Mouse (Mus musculus): ENCODE results near the gene Smyd3.

Gene Smyd3

DNA sequence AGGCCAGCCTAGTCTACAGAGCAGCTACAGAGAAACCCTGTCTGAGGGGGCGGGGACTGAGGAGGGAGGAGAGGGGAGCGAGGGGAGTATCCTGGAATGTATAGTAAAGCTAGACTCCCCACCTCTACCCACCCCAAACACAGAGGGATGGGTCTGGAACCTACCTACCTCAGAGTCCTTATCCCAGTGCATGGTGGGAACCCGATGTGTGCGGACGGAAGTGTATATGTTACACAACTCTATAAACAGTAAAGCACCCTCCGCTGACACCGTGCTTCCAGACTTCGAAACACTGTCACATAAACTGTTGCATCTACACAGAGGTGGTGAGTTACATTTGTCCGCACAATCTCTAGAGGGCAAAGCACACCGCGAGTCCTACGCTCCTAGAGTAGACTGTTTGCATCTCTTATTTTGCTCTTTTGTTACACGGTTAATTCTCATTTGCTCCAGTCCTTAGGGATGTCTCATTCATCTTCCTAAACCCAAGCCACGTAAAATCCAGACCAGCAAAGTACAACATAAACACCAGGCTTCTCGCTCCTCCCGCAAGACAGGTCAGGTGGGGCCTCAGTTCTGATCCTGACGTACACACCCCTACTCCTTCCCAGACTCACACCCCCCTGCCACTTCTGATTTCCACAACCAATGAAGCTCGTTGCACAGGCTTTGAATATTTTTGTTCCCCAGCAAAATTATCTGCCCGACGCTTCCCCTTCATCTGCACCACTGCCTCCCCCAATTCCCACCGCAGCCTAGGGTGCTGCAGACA, 714 bp downstream of the Smyd3 start:
- DNase-seq (ENCODE audit: low spot score), result peak; percentile 53

DNA sequence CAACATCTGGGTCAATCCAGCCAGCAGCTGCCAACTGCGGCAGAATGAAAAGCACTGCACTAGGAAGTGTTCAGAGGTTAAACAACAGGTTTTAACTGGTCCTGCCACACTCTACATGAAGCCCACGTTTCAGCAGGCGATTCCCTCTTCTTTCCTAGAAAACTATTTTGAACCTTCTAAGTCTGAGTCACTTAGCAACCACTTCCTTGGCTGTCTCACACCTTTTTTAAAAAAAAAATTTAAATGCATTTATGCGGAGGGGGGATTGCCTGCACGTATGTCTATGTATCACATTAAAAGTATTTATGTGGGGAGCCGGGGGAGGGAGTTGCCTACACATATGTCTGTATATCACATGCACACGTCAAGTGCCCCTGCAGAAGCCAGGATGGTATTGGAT, 5.9 kb downstream of the Smyd3 start:
- DNase-seq (ENCODE audit: low spot score), result no peak

DNA sequence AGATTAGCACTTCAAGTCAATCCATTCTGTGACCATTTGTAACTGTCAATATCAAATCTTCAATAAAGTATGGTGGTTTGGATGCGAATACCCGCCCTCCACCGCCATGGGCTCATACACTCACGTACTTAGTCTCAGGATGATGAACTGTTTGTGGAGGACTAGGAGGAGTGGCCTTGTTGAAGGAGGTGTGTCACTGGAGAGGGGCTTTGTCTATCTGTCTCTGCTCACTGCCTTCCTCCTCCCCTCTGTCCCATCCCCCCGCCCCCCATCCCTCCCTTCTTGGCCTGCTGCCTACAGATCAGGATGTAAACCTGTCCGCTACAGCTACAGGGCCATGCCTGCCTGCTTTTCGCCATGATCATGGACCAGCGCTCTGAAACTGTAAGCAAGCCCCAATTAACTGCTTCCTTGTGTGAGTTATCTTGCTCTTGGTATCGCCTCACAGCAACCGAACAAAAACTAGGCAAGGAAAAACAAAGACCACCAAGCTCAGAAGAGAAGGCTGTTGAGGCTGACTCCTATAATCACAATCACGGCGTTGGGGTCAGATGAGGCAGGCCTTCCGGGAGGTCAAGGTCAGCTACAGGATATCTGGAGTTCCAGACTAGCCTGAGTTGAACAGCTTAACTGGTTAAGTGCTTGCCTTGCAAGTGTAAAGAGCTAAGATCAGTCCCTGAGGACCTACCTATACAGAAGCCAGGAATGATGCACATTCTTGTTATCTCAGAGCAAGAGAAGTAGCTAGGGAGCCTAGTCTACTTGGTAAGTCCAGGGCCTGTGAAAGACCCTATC, 7.1 kb downstream of the Smyd3 start:
- DNase-seq (ENCODE audit: low spot score), result no peak

DNA sequence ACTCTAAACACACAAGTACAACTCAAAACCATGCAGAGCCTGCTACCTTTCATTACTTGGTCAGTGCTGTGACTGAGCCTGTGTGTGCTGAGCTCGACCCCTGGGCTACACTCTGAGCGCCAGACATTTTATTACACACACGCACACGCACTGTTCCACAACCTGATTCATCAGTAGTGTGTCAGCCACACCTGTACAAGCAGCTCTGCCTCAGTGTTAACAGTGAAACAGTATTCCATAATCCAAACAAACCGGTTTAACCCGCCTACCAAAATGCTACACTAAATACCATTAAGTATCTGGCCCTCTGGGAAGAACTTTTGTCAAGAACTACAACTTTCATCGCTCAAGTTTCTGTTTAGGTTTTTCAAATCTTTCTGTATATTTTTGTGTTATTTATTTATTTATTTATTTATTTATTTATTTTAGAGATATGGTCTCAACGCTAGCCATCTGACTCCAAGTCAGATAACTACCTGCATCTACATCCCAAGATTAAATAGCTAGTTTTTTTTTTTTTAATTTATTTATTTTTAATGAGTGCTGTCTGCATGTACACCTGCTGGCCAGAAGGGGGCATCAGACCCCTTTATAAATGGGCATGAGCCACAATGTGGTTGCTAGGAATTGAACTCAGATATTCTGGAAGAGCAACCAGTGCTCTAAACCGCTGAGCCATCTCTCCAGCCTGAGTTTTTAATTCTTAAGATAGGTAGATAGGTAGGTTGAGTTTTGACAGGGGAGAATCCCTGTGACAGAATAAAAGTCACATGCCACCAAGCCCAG, 11.1 kb downstream of the Smyd3 start:
- DNase-seq (ENCODE audit: low spot score), result peak; percentile 52

DNA sequence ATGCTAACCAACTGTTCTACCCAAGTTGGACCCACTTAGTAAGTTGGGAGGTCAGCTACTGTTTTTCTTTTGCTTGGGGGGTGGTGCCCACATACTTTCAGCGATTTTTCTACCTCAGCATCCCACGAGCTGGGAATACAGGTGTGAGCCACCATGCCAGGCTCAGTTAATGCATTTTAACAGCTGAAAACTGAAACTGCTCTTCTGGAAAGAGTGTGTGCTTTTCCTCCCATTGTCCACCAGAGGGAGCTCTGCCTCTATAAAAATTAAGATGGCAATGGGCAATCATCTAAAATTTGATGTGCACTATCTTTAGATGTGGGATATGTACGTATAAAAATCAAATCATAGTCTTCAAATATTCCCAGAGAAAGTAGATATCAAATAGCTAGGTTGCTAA, 15.3 kb downstream of the Smyd3 start:
- DNase-seq (ENCODE audit: low spot score), result peak; percentile 69

DNA sequence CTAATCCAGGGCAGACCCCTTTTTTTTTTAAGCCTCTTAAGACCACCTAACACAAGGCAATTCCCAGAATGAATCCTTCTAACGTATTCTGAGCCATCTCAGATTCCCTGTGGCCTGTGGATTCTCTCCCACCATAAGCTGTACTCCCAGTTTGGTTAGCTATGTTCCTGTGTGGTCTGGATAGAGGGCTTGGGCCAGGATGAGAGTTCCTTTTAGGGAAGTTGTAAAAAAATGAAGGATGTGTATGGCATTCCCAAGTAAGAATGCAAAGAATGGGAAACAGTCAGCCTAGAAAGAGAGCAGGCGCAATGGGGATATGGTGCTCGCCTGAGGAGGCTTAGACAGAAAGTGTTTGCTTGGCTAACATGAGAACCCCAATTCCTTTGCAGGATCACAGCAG, 18.6 kb downstream of the Smyd3 start:
- no peak for DNase-seq (ENCODE audit: low spot score)

DNA sequence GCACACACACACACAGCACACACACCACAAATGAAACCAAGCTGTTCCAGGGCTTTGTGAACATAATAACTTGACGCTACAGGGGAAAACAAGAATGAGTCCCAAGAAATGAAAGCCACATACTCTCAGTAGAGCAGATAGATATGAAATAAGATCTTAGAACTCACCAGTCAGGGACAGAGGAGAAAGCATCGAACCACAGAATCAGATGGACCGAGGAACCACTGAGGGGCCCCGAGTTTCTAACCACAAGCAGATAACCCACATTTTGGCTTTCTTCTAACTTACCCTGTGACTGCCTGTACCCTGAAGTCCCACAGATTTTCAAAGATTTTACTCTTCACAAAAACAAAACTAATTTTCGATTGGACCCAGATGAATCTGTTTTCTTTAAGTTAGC, 24.9 kb downstream of the Smyd3 start:
- DNase-seq (ENCODE audit: low spot score), result no peak

DNA sequence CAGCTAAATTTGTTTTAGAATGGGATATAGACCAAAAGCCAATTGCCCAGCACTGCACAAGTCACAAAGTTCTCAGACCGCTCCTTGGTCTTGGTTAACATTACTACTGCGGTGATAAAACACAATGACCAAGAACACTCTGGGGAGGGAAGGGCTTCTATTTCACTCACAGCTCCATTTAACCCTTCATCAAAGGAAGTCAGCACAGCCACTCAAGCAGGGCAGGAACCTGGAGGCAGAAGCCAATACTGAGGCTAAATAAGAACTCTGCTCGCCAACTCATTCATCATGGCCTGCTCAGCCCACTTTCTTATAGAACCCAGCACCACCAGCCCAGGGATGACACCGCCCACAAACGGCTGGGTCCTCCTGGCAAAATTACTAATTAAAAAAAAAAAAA, 29.3 kb downstream of the Smyd3 start:
- DNase-seq (ENCODE audit: low spot score), result no peak

DNA sequence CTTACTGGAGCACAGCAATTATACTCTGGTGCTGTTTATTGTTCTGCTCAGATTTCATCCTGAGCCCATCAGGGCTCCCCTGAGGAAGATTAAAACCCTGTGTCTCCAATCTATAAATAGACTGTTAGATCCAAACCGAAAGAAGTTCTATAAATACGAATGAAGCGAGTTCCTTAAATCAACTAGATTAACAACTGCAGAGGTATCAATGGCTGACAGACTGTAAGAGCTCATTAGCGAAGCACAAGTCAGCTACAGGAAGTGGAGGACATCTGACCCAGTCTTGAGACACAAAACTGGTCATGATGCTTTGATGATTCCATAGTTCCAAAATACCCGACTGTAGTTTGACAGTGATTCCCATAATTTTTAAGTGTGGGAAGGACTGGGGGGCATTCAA, 29.9 kb downstream of the Smyd3 start:
- DNase-seq (ENCODE audit: low spot score), result no peak

DNA sequence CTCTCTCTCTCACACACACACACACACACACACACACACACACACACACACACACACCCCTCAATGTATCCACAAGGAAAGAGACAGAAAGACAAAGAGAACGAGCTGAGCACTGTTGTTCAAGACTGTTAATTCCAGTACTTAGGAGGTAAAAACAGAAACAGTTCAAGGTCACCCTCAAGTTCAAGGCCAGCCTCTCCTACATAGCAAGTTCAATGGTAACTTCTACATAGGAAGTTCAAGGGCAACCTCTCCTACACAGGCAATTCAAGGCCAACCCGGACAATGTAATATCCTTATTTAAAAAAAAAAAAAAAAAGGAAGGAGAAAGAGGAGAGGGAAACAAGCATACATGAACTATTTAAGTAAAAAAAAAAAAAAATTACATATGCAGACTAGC, 30.6 kb downstream of the Smyd3 start:
- no peak for DNase-seq (ENCODE audit: low spot score)

DNA sequence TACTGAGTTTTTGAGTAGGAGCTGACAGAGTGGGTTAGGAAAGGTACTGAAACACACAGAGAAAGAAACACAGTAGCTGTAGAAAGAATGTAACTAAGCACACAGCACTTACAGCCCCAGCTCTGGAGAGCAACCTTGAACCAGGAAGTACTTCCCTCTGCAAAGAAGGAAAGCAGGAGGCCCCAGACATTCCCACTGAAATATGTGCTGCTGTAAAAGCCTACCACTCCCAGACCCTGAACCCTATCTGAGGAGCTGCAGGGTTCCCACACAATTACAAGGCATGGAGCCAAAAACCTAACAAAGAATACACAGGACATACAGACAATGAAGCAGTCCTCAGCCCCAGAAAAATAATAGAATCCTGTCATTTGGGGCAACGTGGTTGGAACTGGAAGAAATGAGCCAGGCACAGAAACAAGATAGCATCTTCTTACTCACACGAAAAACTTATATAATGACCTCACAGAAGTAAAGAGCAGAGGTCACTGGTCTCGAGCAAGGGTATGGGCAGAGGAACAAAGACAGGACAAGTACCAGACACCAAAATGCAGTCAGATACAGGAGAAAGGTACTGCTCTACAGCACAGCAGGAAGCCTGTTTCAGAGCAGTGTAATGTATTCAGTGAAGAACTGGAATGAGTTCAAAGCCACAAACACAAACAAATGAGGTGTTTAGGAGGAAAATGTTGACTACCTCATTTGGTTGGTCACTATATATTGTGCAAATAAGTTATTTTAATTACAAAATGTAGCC, 31.9 kb downstream of the Smyd3 start:
- no peak for DNase-seq (ENCODE audit: low spot score)

DNA sequence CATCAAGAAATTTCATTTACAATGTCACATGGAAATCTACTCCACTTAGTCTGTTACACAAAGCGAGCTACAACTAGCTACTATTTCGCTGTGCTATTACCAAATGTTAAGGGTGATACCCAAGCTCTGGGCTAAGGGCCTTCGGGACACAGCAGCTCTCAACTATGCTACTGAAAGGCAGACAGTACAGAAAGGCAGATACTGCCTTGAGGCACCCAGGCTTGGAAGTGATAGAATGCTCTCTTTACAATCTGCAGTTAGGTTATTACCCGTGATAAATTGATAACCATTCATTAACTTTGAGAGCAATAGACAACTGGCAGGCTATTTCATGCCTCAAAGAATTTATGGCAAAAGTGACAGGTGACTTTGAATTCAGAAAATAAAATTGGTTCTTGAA, 37.0 kb downstream of the Smyd3 start:
- DNase-seq (ENCODE audit: low spot score), result no peak

DNA sequence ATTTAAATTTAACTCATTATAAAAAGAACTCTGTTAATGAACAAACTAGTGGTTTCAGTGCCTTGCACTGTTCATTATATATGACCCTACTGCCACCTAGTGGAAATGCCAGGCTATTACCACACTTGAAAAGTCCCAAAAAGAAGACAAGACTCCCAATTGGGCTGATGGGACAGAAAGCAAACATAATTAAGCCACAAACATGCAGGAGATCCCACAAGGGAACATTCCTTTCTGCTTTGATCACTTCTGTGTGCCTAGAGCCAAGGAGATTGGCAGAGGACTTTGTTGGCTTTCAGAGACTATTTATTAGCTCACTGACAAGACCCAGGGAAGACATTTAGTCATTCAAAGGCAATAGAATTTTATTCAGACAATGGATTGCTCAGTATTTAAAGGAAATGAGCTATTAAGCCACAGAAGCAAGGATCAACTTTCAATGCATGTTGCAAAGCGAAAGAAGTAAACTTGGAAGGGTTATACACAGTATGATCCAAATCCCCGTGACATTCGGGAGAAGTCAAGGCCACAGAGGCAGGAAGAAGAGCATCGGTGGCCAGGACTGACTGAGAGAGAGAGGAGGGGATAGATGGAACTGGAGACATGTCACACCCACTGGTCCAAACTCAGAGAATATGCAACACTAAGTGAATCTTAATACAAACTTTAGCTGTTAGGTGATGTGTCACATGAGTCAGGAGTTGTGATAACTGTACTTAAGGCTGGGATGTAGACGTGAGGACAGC, 40.5 kb downstream of the Smyd3 start:
- DNase-seq (ENCODE audit: low spot score), result peak; percentile 82

DNA sequence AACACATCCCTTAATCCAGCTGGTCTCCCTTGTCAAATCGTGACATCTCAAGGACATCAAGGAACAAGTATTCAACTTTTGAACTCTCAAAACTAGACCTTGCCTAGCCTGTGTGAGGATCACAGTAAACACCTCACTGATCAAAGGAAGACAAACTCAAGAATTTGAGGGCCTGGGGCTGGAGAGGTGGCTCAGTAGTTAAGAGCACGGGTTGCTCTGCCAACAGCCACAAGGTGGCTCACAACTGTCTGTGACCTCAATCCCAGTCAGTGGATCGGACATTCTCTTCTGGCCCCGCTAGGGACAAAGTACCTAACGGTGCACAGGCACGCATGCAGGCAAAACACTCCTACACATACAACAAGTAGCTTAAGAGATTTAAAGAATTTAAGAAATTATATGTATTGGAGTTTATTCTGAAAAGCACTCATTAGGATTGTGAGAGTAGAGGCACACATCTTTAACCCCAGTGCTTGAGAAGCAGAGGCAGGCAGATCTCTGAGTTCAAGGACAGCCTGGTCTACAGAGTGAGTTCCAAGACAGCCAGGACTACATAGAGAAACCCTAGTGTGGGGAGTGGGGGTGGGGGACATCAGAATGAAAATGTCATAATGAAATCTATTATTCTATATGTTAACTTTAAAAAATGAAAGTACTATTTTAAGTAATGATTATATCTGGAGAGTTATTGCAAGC, 41.2 kb downstream of the Smyd3 start:
- DNase-seq (ENCODE audit: low spot score), result peak; percentile 70

DNA sequence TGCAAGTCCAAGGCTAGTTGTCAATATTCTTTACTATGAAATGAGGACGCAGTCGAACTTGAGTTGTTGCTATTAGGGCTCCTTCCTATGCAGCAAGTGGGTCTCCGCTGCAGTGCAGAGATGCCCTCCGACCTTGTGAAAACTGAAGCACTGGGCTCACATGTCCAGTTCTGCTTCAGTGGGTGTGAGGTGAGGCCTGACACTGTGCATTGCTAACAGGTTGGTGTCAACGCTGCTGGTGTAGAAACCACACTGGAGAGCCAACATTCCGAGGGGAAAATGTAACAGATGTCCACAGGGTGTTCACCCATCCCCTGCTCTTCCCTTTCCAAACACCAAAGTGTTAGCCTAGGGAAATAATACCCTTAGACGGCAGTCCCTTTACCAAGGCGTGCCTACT, 43.1 kb downstream of the Smyd3 start:
- DNase-seq (ENCODE audit: low spot score), result no peak

DNA sequence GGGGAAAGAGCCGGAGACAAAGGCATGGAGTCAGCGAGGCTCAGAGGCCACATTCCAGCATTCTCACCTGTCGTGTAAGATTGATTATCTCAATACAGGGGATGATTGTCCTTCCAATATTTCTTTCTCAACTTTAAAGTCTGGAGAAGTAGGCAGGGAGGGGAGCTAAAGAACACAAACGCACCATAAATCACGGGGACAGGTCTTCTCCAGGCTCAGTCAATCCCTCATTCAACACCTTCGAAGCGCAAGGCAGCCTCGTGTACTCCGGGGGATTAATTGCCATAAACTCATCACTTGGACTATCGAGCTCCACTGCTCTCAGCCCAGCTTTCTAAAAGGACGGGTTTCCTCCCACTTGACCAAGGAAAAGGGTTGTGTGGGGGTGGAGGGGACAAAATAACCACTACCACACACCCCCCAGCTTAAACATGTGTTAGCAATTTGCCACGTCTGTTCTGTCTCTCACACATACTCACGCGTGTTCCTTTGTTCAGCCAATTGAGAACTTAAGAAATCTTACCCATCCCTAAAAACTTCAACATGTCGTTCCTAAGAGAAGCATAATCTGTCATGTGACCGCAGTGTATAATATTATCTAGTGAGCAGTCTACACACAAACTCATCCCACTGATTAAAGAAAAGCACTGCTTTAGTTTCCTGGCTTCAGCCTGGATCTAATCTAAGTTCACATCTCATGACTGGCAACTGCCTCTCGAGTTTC, 43.8 kb downstream of the Smyd3 start:
- DNase-seq (ENCODE audit: low spot score), result no peak

DNA sequence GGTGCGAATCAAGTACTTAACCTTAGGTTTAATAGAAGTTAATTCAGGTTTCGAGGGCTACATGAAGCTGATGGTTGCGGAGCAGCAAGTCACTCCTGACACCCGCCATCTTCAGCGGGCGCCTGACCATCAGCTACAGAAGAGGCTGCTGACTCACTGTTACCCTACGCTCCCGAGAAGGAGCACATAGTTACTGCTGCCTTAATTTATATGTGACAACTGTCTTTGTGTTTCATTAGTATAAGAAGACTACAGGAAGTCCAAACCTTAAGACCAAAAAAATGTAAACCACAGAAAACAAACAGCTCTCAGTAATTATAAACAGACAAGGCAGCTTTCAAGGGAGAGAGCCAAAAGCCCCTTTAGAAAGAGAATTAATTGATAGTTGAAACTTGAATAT, 49.9 kb downstream of the Smyd3 start:
- no peak for DNase-seq (ENCODE audit: low spot score)

DNA sequence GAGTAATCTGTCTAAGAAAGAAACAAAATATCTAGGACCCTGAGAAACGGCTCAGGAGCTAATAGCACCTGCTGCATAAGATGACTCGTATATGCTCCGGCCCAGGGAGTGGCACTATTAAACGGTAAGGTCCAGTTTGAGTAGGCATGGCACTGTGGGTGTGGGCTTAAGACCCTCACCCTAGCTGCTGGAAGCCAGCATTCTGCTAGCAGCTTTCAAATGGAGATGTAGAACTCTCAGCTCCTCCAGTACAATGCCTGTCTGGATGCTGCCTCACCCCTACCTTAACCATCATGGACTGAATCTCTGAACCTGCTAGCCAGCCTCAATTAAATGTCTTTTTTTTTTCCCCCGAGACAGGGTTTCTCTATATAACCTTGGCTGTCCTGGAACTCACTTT, 55.5 kb downstream of the Smyd3 start:
- DNase-seq (ENCODE audit: low spot score), result no peak

DNA sequence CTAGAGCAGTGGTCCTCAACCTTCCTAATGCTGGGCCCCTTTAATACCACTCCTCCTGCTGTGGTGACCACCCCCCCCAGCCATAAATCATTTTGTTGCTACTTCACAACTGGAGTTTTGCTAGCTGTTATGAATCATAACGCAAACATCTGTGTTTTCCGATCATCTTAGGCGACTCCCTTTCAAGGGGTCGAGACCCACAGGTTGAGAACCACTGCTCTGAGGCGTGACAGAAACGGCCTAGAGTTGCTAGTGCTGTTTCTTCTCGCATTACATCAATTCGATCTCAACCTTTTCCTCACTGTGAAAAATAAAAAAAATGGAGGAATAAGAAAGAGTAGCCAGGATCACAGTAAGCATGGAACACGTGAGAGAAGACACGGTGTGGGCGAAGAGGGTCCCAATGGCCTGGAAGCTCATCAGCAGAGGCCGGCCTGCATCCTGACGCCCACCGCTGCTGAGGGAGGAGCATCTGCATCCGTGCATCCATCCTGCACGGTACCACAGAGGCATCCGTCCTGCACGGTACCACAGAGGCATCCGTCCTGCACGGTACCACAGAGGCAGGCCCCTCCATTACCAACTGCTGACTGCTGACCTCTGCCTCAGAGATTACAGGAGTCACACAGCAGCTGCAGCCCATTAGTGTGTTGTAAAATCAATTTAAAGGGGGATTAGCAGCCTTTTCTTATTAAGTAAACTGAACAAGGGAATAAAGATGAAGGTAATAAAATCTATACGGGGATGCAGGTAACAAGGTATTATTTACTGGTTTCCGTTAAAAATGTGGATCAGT, 56.6 kb downstream of the Smyd3 start:
- DNase-seq (ENCODE audit: low spot score), result no peak

All from retina, embryonic 14.5 days (tissue).